Comparison of ENCODE assay signal across 9 mouse cellular contexts in the genomic region with DNA sequence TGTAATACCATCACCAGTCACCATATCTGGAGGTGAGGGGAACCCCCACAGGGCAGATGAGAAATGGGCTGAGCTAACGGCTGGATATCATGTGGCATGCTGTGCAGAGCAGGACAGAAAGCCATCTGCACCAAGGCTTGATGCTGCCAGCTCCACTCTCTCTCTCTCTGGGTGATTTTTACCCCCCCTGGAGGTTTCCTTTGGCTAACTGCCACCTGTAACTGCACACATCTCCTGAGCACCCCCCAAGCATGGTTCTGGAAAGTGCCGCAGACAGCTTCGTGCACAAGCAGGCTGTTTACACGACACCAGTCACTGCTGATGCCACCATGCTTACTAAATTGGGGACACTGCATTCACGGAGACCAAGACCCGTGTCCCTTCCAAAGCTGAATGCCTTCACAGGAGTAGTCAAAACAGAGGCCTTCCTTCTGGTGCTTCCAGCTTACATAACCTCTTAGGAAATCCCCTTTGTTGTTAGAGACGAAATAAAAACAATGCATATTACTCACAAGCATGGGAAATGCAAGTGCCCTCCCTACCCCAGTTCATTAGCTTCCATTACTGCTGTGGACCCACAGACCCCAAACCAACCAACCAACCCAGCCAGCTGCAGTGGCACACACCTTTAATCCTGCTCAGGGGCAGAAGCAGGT. TPM values are rescaled to one million over a fixed set of nuclear protein-coding genes. Genes with fewer than 3 reads are reported as not detected.
A peak's percentile ranks its signal among the peaks of the same experiment; 100 is the strongest.
DNase-seq lines count a peak whose midpoint lies in the region; ATAC-seq and TF ChIP-seq lines count a peak whose summit lies in the region.
"Had no signal": no experiment of that assay in that cellular context is flagged by ENCODE, and none has a peak within 500 bp of the region (broad histone marks: within the 10 kb centered on the region; RNA-seq: fewer than 3 reads in every experiment).

No protein-coding gene starts in this region.

- DNase-seq in forebrain, embryonic 14.5 days (ENCODE audit: low spot score) = peak; percentile 54
- DNase-seq in forebrain, embryonic 10.5 days (ENCODE audit: extremely low spot score, low spot score) = no peak
- peak; percentile 55 for DNase-seq in A20 (ENCODE audit: low read depth, low spot score)
- DNase-seq in cerebellum, postnatal 25 days = peak; percentile 43 to 46
- DNase-seq in lung, postnatal 14 days = peak; percentile 28
- no peak for DNase-seq in ovary, postnatal 36 days (ENCODE audit: low spot score)
- DNase-seq in urinary bladder, postnatal 36 days (ENCODE audit: low spot score in 2 of 2) = no peak
- DNase-seq in left cerebral cortex, adult 2 months (ENCODE audit: extremely low spot score in 1 of 2, low spot score in 2 of 2) = no peak
- DNase-seq: liver, embryonic 13.5 days had no signal

- no peak for TF ChIP-seq CTCF in left cerebral cortex, adult 2 months (IDR thresholded peaks at IDR 0.05)

- H3K9me3 ChIP-seq in forebrain, embryonic 14.5 days (replicated peaks; ENCODE audit: control insufficient read depth, low read length) = no peaks in the 10 kb centered on the region
- H3K9me3 ChIP-seq in forebrain, embryonic 10.5 days = no peaks in the 10 kb centered on the region
- H3K9me3 ChIP-seq: liver, embryonic 13.5 days had no signal

- H3K9ac ChIP-seq in forebrain, embryonic 14.5 days (ENCODE audit: low read length) = no peak overlapping the region
- H3K9ac ChIP-seq: liver, embryonic 13.5 days had no signal

- 0 out of 2 replicates have a peak, but pooled peaks cover 3% of the 10 kb centered on the region for H3K4me1 ChIP-seq in forebrain, embryonic 14.5 days (ENCODE audit: control insufficient read depth, insufficient read depth, low read length)
- peaks cover 22% of the 10 kb centered on the region for H3K4me1 ChIP-seq in forebrain, embryonic 10.5 days

- no peaks in the 10 kb centered on the region for H3K27me3 ChIP-seq in forebrain, embryonic 14.5 days (replicated peaks; ENCODE audit: control insufficient read depth, insufficient read depth, low read length)
- no peaks in the 10 kb centered on the region for H3K27me3 ChIP-seq in forebrain, embryonic 10.5 days (ENCODE audit: poor library complexity, severe bottlenecking)
- H3K27me3 ChIP-seq: liver, embryonic 13.5 days had no signal

- intact Hi-C loops in left cerebral cortex, adult 2 months (cut with DNase I) = no loop called here

- no peak overlapping the region for H3K4me3 ChIP-seq in forebrain, embryonic 14.5 days (ENCODE audit: low read depth, low read length)
- no peak overlapping the region for H3K4me3 ChIP-seq in forebrain, embryonic 10.5 days
- H3K4me3 ChIP-seq in left cerebral cortex, adult 2 months = no peak overlapping the region
- H3K4me3 ChIP-seq: liver, embryonic 13.5 days had no signal

- no peaks in the 10 kb centered on the region for H3K36me3 ChIP-seq in forebrain, embryonic 14.5 days (ENCODE audit: control insufficient read depth, insufficient read depth, low read length)
- peaks cover 20% of the 10 kb centered on the region for H3K36me3 ChIP-seq in forebrain, embryonic 10.5 days (replicated peaks)

- ATAC-seq in forebrain, embryonic 14.5 days = peak; percentile 69; the same call in 1 of the 2 replicates

- no peak overlapping the region for H3K4me2 ChIP-seq in forebrain, embryonic 14.5 days (ENCODE audit: low read length)
- H3K4me2 ChIP-seq: liver, embryonic 13.5 days had no signal

- H3K27ac ChIP-seq in forebrain, embryonic 14.5 days (ENCODE audit: low read depth, low read length) = no peak overlapping the region
- H3K27ac ChIP-seq in forebrain, embryonic 10.5 days = no peak overlapping the region
- H3K27ac ChIP-seq in left cerebral cortex, adult 2 months = no peak overlapping the region
- H3K27ac ChIP-seq: liver, embryonic 13.5 days had no signal

- 61% methylated on average over 7 of the region's 7 CpGs for WGBS in forebrain, embryonic 14.5 days
- 78% methylated on average over 7 of the region's 7 CpGs for WGBS in forebrain, embryonic 10.5 days

RNA-seq across cellular contexts. Expression of gene Efhc1, which starts 44.0 kb away (rescaled TPM):
- 2.6 and 2.7 TPM in 2 replicates for polyA plus RNA-seq in forebrain, embryonic 14.5 days (2014; fragmentation: Nextera tagmentation; extraction: Ambion mirVana)
- polyA plus RNA-seq in forebrain, embryonic 10.5 days (2016; fragmentation: Nextera tagmentation; extraction: Ambion mirVana) = 1.3 and 2.1 TPM in 2 replicates
- 1 to 10 TPM; 1.3 to 1.9 TPM for total RNA-seq in left cerebral cortex, adult 2 months (2021)

Comparison
In these comparisons a context has a peak if more than half of its experiments do, and no peak if none do; other contexts are left out.
1. DNase-seq: peak in forebrain, embryonic 14.5 days (single experiment), A20 (single experiment), cerebellum, postnatal 25 days (2 of 2) and lung, postnatal 14 days (single experiment); none in forebrain, embryonic 10.5 days (single experiment), ovary, postnatal 36 days (single experiment), urinary bladder, postnatal 36 days (0 of 2) and left cerebral cortex, adult 2 months (0 of 2).